Comparison of ENCODE assay signal across 30 mouse cellular contexts in genomic region chr1:54467366-54467765, GRCm38 (mm10). TPM values are rescaled to one million over a fixed set of nuclear protein-coding genes. Genes with fewer than 3 reads are reported as not detected.
DNase-seq lines count a peak whose midpoint lies in the region; ATAC-seq and TF ChIP-seq lines count a peak whose summit lies in the region.
"Had no signal": no experiment of that assay in that cellular context is flagged by ENCODE, and none has a peak within 500 bp of the region (broad histone marks: within the 10 kb centered on the region; RNA-seq: fewer than 3 reads in every experiment).

No protein-coding gene starts in this region.

- DNase-seq in layer of hippocampus, adult 9-11 months = peak; percentile 14
- no peak for DNase-seq in layer of hippocampus, postnatal 36 days
- peak; percentile 16 for DNase-seq in right cerebral cortex, postnatal 25 days
- no peak for DNase-seq in right cerebral cortex, postnatal 10 days (ENCODE audit: low spot score in 2 of 2)
- DNase-seq in left cerebral cortex, adult 2 months (ENCODE audit: extremely low spot score in 1 of 2, low spot score in 2 of 2) = peak; percentile 13 to 20
- DNase-seq in heart, adult 8-10 months (ENCODE audit: low spot score) = no peak
- DNase-seq: adrenal gland, adult 8-10 months; cerebellum, adult 9-10 months; embryo, embryonic 11 days; forebrain, postnatal 0 days; gastrocnemius, postnatal 10 days; kidney, adult 2 months; kidney, postnatal 36 days; lung, embryonic 14.5 days; lung, postnatal 14 days; retina, postnatal 1 day; spleen, adult 18-20 months; thymus, adult 2 months; thymus, postnatal 36 days had no signal

- no peak for TF ChIP-seq CTCF in left cerebral cortex, adult 2 months (IDR thresholded peaks at IDR 0.05)

- no peak for ATAC-seq in granulocyte monocyte progenitor cell, adult 5-6 weeks (replicated peaks; ENCODE audit: poor library complexity, severe bottlenecking)
- ATAC-seq: forebrain, postnatal 0 days; hindbrain, embryonic 16.5 days; midbrain, embryonic 15.5 days had no signal

- H3K4me3 ChIP-seq in left cerebral cortex, adult 2 months = no peak overlapping the region
- H3K4me3 ChIP-seq: embryonic facial prominence, embryonic 12.5 days; heart, embryonic 10.5 days; heart, embryonic 15.5 days; layer of hippocampus, adult 2 months; limb, embryonic 12.5 days; liver, embryonic 15.5 days; midbrain, embryonic 10.5 days; midbrain, embryonic 15.5 days; neural tube, embryonic 15.5 days had no signal

- intact Hi-C loops in left cerebral cortex, adult 2 months (cut with DNase I) = loop anchor here (2.0 kb wide), 1 partner anchor 249 kb away; no protein-coding TSS in a partner anchor

- H3K27ac ChIP-seq in left cerebral cortex, adult 2 months = no peak overlapping the region
- H3K27ac ChIP-seq: embryonic facial prominence, embryonic 12.5 days; heart, embryonic 10.5 days; heart, embryonic 15.5 days; layer of hippocampus, adult 2 months; limb, embryonic 12.5 days; liver, embryonic 15.5 days; midbrain, embryonic 10.5 days; midbrain, embryonic 15.5 days; neural tube, embryonic 15.5 days had no signal

RNA-seq across cellular contexts. Expression of gene Gtf3c3, which starts 28.6 kb away (rescaled TPM):
- 10 to 100 TPM; 26.3 to 27.9 TPM for total RNA-seq in layer of hippocampus, postnatal 36 days (2021)
- 10 to 100 TPM; 27.7 to 33.6 TPM for total RNA-seq in left cerebral cortex, adult 2 months (2021)
- total RNA-seq in granulocyte monocyte progenitor cell, adult 5-6 weeks (2014; fragmentation: Nextera tagmentation) = 11.5 and 17.6 TPM in 2 replicates
- total RNA-seq in granulocyte monocyte progenitor cell, adult 5-6 weeks (2017) = 40.4 and 49.3 TPM in 2 replicates
- 10 to 100 TPM in 2 of 4 experiments, 1 to 10 TPM in 2; 9.6 to 14.5 (median 10.8) TPM for total RNA-seq in heart, adult 8-10 months (2022)

Comparison
In these comparisons a context has a peak if more than half of its experiments do, and no peak if none do; other contexts are left out.
1. DNase-seq: peak in layer of hippocampus, adult 9-11 months (single experiment), right cerebral cortex, postnatal 25 days (single experiment) and left cerebral cortex, adult 2 months (2 of 2); none in layer of hippocampus, postnatal 36 days (0 of 2), right cerebral cortex, postnatal 10 days (0 of 2) and heart, adult 8-10 months (single experiment).